Mouse (Mus musculus) intestine, embryonic 15.5 days (tissue): ENCODE measurements around the gene Tk2. TPM values are rescaled to one million over a fixed set of nuclear protein-coding genes. Genes with fewer than 3 reads are reported as not detected.

Source experiments
- ATAC-seq: fragments of 200-750 bp; cut with Nextera tagmentation; 2 replicates; pipeline ENCODE4 v1.8.0; 2017; ENCODE audit warnings: moderate TSS enrichment, moderate library complexity
- H3K27ac ChIP-seq: fragments of 300-500 bp; sonication (generic); 2 replicates; pipeline ENCODE4 v1.5.1; 2015; ENCODE audit warnings: mild to moderate bottlenecking, inconsistent platforms
- H3K27me3 ChIP-seq: fragments of 300-500 bp; sonication (generic); replicated peaks from 2 replicates; pipeline ENCODE4 v1.6.1; 2015; ENCODE audit warnings: inconsistent platforms
- H3K36me3 ChIP-seq: fragments of 300-500 bp; sonication (generic); 2 replicates; pipeline ENCODE4 v1.6.1; 2015; ENCODE audit warnings: inconsistent platforms
- H3K4me1 ChIP-seq: fragments of 300-500 bp; sonication (generic); replicated peaks from 2 replicates; pipeline ENCODE4 v1.6.1; 2015; ENCODE audit warnings: inconsistent platforms
- H3K4me2 ChIP-seq: fragments of 300-500 bp; sonication (generic); replicated peaks from 2 replicates; pipeline ENCODE4 v1.6.1; 2015; ENCODE audit warnings: mild to moderate bottlenecking, inconsistent platforms
- H3K4me3 ChIP-seq: fragments of 300-500 bp; sonication (generic); replicated peaks from 2 replicates; pipeline ENCODE4 v1.5.1; 2015; ENCODE audit warnings: inconsistent platforms
- H3K9ac ChIP-seq: fragments of 300-500 bp; sonication (generic); 2 replicates; pipeline ENCODE4 v1.6.1; 2015; ENCODE audit warnings: inconsistent platforms
- H3K9me3 ChIP-seq: fragments of 300-500 bp; sonication (generic); 2 replicates; pipeline ENCODE4 v1.6.1; 2016; ENCODE audit warnings: inconsistent platforms
- WGBS: fragments of 180-500 bp; shearing (Covaris S2); methylation state at CpG from one replicate; pipeline ENCODE4 v1.1.7; 2015; 5-methylcytosine and 5-hydroxymethylcytosine counted together
- polyA plus RNA-seq: library from polyadenylated mRNA; unstranded; fragments of >200 nt; fragmentation: Nextera tagmentation; extraction: Ambion mirVana; gene quantifications from 2 replicates; pipeline ENCODE4 v1.2.1, GENCODE M21; 2015

The Tk2 gene
- polyA plus RNA-seq, 1 experiment from 2014 or later, result 14.2 TPM

- Histone ChIP-seq H3K4me1 (peaks cover 12% of the 10 kb centered on the region), H3K27ac (0 out of 2 replicates have a peak overlapping the region, but pooled peaks have one; percentile 6), H3K36me3 (no peaks in the 10 kb centered on the region; the same call in 1 of the 2 replicates), H3K9me3 (no peaks in the 10 kb centered on the region), H3K9ac (peak overlapping the region; percentile 84), H3K4me2 (peak overlapping the region; percentile 84), H3K27me3 (no peaks in the 10 kb centered on the region), H3K4me3 (peak overlapping the region; percentile 90)
- no peak for ATAC-seq
- WGBS, result 62% methylated on average over 22 of the region's 22 CpGs
These were observed 1.1 kb downstream of the Tk2 start for GRCm38 (mm10) chr8:104247054-104247907.

GRCm38 (mm10) chr8:104246621-104247020 lies 1.7 kb downstream of the Tk2 start:
- Histone ChIP-seq H3K36me3 (peaks cover 2% of the 10 kb centered on the region; the same call in 1 of the 2 replicates), H3K9me3 (no peaks in the 10 kb centered on the region), H3K4me2 (0 out of 2 replicates have a peak overlapping the region, but pooled peaks have one; percentile 3), H3K9ac (no peak overlapping the region), H3K27me3 (no peaks in the 10 kb centered on the region), H3K4me3 (no peak overlapping the region), H3K4me1 (peaks cover 12% of the 10 kb centered on the region), H3K27ac (0 out of 2 replicates have a peak overlapping the region, but pooled peaks have one; percentile 6)
- no peak for ATAC-seq
- WGBS, result 81% methylated on average over 4 of the region's 4 CpGs

GRCm38 (mm10) chr8:104242038-104242644 lies 6.2 kb downstream of the Tk2 start:
- Histone ChIP-seq H3K4me3 (no peak overlapping the region), H3K27ac (no peak overlapping the region), H3K4me1 (peaks cover 5% of the 10 kb centered on the region; the same call in 1 of the 2 replicates), H3K36me3 (peaks cover 19% of the 10 kb centered on the region; the same call in 1 of the 2 replicates), H3K4me2 (no peak overlapping the region), H3K27me3 (no peaks in the 10 kb centered on the region), H3K9me3 (no peaks in the 10 kb centered on the region), H3K9ac (no peak overlapping the region)
- 69% methylated on average over 12 of the region's 12 CpGs for WGBS
- ATAC-seq, result 0 out of 2 replicates have a peak, but pooled peaks have one; percentile 8

- Histone ChIP-seq H3K27me3 (no peaks in the 10 kb centered on the region), H3K9me3 (no peaks in the 10 kb centered on the region), H3K9ac (no peak overlapping the region), H3K4me3 (no peak overlapping the region), H3K4me2 (no peak overlapping the region), H3K36me3 (peaks cover 30% of the 10 kb centered on the region; the same call in 1 of the 2 replicates), H3K4me1 (no peaks in the 10 kb centered on the region), H3K27ac (no peak overlapping the region)
- no peak for ATAC-seq
- 80% methylated on average over 10 of the region's 10 CpGs for WGBS
These were observed 8.9 kb downstream of the Tk2 start for GRCm38 (mm10) chr8:104239418-104239861.

- peaks cover 34% of the 10 kb centered on the region; the same call in 1 of the 2 replicates for H3K36me3 ChIP-seq
- H3K4me3 ChIP-seq, result no peak overlapping the region
- no peak overlapping the region for H3K9ac ChIP-seq
- ATAC-seq, result peak; percentile 17; the same call in 1 of the 2 replicates
- no peak overlapping the region for H3K27ac ChIP-seq
- no peaks in the 10 kb centered on the region for H3K4me1 ChIP-seq
- no peak overlapping the region for H3K4me2 ChIP-seq
- WGBS, result 49% methylated on average over 6 of the region's 6 CpGs
- no peaks in the 10 kb centered on the region for H3K27me3 ChIP-seq
- H3K9me3 ChIP-seq, result no peaks in the 10 kb centered on the region
These were observed 13.8 kb downstream of the Tk2 start for GRCm38 (mm10) chr8:104234573-104234972.

- no peaks in the 10 kb centered on the region for H3K27me3 ChIP-seq
- no peak overlapping the region for H3K4me3 ChIP-seq
- WGBS, result 95% methylated on average over 5 of the region's 5 CpGs
- no peaks in the 10 kb centered on the region for H3K4me1 ChIP-seq
- H3K4me2 ChIP-seq, result no peak overlapping the region
- H3K9me3 ChIP-seq, result no peaks in the 10 kb centered on the region
- H3K9ac ChIP-seq, result no peak overlapping the region
- ATAC-seq, result no peak
- no peak overlapping the region for H3K27ac ChIP-seq
- peaks cover 30% of the 10 kb centered on the region for H3K36me3 ChIP-seq
These were observed 15.4 kb downstream of the Tk2 start for GRCm38 (mm10) chr8:104232919-104233318.

GRCm38 (mm10) chr8:104232039-104232438 lies 16.3 kb downstream of the Tk2 start:
- H3K4me1 ChIP-seq, result no peaks in the 10 kb centered on the region
- no peak for ATAC-seq
- H3K4me2 ChIP-seq, result no peak overlapping the region
- H3K9ac ChIP-seq, result no peak overlapping the region
- H3K36me3 ChIP-seq, result peaks cover 36% of the 10 kb centered on the region
- over 99% methylated on average over 4 of the region's 4 CpGs for WGBS
- no peak overlapping the region for H3K4me3 ChIP-seq
- H3K27me3 ChIP-seq, result no peaks in the 10 kb centered on the region
- no peaks in the 10 kb centered on the region for H3K9me3 ChIP-seq
- no peak overlapping the region for H3K27ac ChIP-seq

- H3K4me1 ChIP-seq, result no peaks in the 10 kb centered on the region
- no peaks in the 10 kb centered on the region for H3K27me3 ChIP-seq
- H3K9ac ChIP-seq, result no peak overlapping the region
- ATAC-seq, result no peak
- no peak overlapping the region for H3K4me2 ChIP-seq
- H3K4me3 ChIP-seq, result no peak overlapping the region
- no peak overlapping the region for H3K27ac ChIP-seq
- WGBS, result 89% methylated on average over 9 of the region's 9 CpGs
- H3K36me3 ChIP-seq, result peaks cover 31% of the 10 kb centered on the region
- no peaks in the 10 kb centered on the region for H3K9me3 ChIP-seq
These were observed 18.0 kb downstream of the Tk2 start for GRCm38 (mm10) chr8:104230377-104230776.

GRCm38 (mm10) chr8:104227048-104227447 lies 21.3 kb downstream of the Tk2 start:
- Histone ChIP-seq H3K9me3 (no peaks in the 10 kb centered on the region), H3K9ac (no peak overlapping the region), H3K4me3 (no peak overlapping the region), H3K27me3 (no peaks in the 10 kb centered on the region), H3K36me3 (peaks cover 30% of the 10 kb centered on the region), H3K4me1 (no peaks in the 10 kb centered on the region), H3K27ac (no peak overlapping the region), H3K4me2 (no peak overlapping the region)
- ATAC-seq, result no peak
- WGBS, result 94% methylated on average over 5 of the region's 5 CpGs

GRCm38 (mm10) chr8:104219806-104220205 lies 28.6 kb downstream of the Tk2 start:
- WGBS, result 44% methylated on average over 5 of the region's 5 CpGs
- Histone ChIP-seq H3K9ac (no peak overlapping the region), H3K4me3 (no peak overlapping the region), H3K36me3 (no peaks in the 10 kb centered on the region), H3K4me2 (no peak overlapping the region), H3K9me3 (no peaks in the 10 kb centered on the region), H3K4me1 (no peaks in the 10 kb centered on the region), H3K27me3 (no peaks in the 10 kb centered on the region), H3K27ac (no peak overlapping the region)
- peak; percentile 68 for ATAC-seq

- H3K27ac ChIP-seq, result no peak overlapping the region
- no peak overlapping the region for H3K4me2 ChIP-seq
- ATAC-seq, result no peak
- WGBS, result 26% methylated on average over 11 of the region's 11 CpGs
- no peaks in the 10 kb centered on the region for H3K4me1 ChIP-seq
- H3K4me3 ChIP-seq, result no peak overlapping the region
- no peaks in the 10 kb centered on the region for H3K27me3 ChIP-seq
- no peak overlapping the region for H3K9ac ChIP-seq
- H3K36me3 ChIP-seq, result no peaks in the 10 kb centered on the region
- H3K9me3 ChIP-seq, result no peaks in the 10 kb centered on the region
These were observed 29.3 kb downstream of the Tk2 start for GRCm38 (mm10) chr8:104219079-104219478.

- Histone ChIP-seq H3K27ac (no peak overlapping the region), H3K4me2 (no peak overlapping the region), H3K27me3 (no peaks in the 10 kb centered on the region), H3K4me3 (no peak overlapping the region), H3K36me3 (no peaks in the 10 kb centered on the region), H3K9ac (no peak overlapping the region), H3K9me3 (no peaks in the 10 kb centered on the region), H3K4me1 (no peaks in the 10 kb centered on the region)
- 89% methylated on average over 5 of the region's 5 CpGs for WGBS
- ATAC-seq, result no peak
These were observed 30.8 kb downstream of the Tk2 start for GRCm38 (mm10) chr8:104217601-104218000.
